Mouse (Mus musculus): ENCODE results near the gene Exoc3l4.

Exoc3l4 gene

DNA sequence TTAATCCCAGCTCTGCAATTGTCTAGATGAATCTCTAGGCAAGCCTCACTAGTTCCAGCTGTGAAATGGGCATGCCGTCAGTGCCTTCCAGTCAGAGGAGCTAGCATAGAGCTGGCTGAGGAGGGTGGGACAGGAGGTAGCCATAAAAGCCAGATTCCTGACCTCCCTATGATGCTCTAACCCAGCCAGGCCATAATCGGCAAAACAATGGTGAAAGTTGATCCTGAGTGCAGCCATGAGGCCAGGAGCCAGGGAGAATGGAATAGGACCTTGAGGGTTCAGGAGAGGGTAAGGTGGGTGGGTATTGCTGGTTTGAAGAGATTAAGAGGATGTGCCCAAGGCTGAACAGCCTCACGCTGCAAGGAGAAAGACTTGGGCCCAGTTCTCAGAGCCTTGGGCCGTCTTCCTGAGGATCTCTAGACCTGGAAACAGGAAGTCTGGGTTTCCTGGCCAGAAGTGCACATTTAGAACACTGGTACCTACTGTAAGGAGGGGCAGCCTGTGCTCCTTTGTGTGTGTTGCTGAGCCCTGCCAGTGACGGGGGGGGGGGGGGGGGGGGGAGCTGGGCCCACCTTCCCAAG, 16.0 kb downstream of the Exoc3l4 start:
- DNase-seq (ENCODE audit: low read depth in 1 of 2, low spot score in 2 of 2), result no peak

- DNase-seq (ENCODE audit: low read depth in 1 of 2, low spot score in 2 of 2), result no peak
Observed at GRCm38 (mm10) chr12:111434164-111434744, 17.4 kb downstream of the Exoc3l4 start.

DNA sequence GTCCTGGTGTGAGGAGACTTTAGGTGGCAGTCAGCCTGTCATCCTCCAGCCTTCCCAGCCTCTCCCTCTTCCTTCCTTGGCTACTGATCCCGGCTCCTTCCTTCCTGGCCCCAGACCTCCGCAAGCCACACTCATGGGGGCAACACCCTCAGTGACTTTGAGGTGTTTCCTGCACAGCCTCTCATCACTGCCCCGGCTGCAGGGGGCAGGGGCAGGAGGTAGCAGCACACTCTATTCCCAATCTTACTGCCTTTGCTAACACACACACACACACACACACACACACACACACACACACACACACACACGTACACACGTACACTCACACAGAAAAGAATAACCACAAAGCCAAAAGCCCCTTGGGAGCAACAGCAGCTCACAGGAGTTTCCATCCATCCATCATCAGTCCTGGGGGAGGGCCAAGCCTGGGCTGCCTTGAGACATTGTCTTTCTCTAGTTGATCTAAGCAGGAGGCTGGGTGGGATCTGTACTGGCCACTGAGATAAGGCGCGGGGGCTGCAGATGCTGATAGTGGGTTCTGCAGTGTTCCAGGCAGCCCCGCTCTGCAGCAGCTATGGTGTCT, 18.0 kb downstream of the Exoc3l4 start:
- no peak for DNase-seq (ENCODE audit: low read depth in 1 of 2, low spot score in 2 of 2)

DNA sequence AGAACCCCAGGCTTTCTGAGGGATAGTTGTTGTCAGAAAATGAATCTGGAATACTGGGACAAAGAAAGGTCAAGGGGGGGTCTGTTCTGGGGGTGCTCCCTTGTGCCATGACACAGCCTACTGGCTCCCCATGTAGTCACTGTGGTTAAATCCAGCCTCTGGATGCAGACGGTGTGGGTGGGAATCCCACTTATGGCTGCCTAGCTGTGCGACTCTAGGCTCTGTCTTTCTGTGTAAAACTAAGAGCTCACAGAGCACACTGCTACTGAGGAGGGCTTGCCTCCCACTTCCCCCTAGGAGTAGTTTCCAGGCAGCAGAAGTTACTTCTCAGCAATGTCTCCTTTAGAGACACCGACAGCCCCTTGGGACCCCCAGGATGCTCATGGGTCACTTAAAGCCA, 19.4 kb downstream of the Exoc3l4 start:
- no peak for DNase-seq (ENCODE audit: low read depth in 1 of 2, low spot score in 2 of 2)

DNA sequence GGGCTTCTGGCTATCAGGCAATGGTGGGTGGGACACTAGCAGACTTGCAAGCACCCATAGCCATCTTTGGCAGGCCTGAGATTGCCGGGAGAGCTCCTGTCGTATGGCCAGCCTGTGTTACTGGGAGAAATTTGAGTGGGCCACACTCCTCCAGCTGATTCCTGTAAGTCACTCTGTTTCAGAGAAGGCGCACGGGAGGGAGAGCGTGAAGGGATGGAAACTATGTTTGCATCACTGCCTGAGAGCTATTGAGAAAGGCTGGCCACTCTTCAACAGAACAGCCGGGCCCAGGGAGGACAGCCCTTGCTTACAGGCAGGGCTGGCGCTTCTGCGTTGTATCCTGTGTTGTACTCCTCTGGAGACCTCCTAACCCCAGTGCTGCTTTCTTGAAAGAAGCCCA, 19.8 kb downstream of the Exoc3l4 start:
- DNase-seq (ENCODE audit: low read depth in 1 of 2, low spot score in 2 of 2), result no peak

- peak; percentile 60 to 64 for DNase-seq (ENCODE audit: low read depth in 1 of 2, low spot score in 2 of 2)
Observed at GRCm38 (mm10) chr12:111437222-111437900, 20.5 kb downstream of the Exoc3l4 start.

DNA sequence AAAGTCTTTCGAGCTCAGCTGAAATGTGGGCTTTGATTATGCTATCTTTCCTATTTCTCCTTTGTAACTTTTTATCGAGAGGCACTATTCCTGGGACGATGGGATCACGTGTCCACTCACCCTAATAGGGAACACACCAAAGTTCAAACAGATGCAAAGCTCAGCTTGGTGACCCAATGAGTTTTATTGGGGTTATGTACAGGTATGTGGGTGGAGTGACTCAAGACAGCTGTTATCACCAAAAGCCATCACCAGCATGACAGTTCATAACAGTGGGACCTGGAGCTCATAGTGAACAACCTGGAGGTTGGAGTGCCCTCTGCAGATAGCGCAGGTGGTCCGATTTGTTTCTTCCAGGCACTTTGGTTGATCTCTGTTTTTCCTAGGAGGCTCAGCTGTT, 22.0 kb downstream of the Exoc3l4 start:
- DNase-seq (ENCODE audit: low read depth in 1 of 2, low spot score in 2 of 2), result no peak

DNA sequence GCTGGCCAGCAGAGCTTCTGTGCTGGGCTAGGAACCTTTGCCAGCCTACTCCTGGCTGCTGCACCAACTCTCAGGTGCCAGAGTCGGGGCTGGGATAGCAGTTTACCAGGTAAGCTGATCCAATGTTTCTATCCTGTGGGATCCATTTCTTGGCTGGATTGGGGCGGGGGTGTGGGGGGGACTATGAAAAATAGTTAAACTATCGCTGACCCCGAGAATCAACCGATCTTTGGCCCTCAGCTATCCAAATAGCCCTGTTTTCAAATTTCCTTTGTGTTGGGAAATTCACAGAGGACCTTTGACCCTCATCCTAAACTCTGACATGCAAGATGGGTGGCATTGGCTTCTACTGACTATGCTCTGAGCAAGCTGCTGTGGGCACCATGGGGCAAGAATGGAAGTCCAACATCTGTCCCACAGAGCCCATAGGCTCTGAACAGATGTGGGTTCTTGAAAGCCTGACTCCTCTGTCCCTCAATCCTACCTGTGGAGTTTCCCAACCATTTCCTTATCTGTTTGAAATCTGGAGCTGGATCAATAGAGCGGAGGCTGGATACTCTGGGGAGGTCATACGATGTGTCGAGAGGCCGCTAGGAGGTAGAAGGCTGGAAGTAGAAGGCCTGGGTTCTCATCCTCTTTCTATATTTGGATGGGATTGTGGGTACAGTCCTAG, 24.0 kb downstream of the Exoc3l4 start:
- DNase-seq (ENCODE audit: low read depth in 1 of 2, low spot score in 2 of 2), result no peak

GRCm38 (mm10) chr12:111441523-111441922, 24.7 kb downstream of the Exoc3l4 start:
- DNase-seq (ENCODE audit: low read depth in 1 of 2, low spot score in 2 of 2), result peak in 1 of 2 experiments; percentile 60

GRCm38 (mm10) chr12:111442309-111443010, 25.6 kb downstream of the Exoc3l4 start, which contains the start of gene Tnfaip2:
Tnfaip2 (plus strand) TSS chr12:111442469.
- DNase-seq (ENCODE audit: low read depth in 1 of 2, low spot score in 2 of 2), result peak; percentile 69 to 80

DNA sequence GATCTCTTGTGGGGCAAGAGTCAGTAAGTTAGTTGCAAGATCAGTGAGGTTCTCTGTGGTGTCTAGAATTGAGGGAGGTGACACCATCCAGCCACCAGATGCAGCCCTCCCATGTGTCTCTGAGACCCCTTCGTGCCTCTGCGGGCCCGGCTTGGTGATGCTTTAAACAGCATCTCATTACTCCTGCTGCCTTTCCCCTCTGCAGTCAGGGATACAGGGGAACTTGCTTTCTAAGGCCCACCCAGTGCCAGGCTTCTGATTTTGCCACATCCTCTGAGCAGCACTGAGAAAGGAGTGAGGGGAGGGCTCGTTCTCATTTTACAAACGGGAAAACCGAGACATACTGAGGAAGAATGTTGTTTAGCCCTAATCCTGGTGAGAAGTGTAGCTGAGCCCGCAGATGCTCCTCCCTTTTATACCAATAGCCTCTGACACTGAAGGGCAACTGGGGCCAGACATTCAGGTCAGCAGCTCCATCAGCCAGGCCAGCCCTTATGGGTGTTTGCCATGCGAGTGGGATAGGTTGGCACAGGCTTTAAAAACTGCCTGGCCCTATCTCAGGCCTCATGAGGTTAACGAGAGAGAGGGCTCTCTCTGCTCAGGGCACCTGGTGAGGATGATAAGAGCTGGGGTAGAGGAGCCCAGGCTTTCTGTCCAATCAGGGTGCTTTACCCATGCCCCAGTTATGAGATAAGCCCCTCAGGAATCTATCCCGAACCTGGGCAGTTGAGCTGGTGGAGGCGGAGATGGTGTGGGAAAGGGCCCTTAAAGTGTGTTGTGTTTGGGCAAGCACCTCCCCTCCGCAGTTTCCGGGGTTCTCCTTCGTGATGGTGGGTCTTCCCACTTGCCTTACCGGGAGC, 26.4 kb downstream of the Exoc3l4 start:
- no peak for DNase-seq (ENCODE audit: low read depth in 1 of 2, low spot score in 2 of 2)

DNA sequence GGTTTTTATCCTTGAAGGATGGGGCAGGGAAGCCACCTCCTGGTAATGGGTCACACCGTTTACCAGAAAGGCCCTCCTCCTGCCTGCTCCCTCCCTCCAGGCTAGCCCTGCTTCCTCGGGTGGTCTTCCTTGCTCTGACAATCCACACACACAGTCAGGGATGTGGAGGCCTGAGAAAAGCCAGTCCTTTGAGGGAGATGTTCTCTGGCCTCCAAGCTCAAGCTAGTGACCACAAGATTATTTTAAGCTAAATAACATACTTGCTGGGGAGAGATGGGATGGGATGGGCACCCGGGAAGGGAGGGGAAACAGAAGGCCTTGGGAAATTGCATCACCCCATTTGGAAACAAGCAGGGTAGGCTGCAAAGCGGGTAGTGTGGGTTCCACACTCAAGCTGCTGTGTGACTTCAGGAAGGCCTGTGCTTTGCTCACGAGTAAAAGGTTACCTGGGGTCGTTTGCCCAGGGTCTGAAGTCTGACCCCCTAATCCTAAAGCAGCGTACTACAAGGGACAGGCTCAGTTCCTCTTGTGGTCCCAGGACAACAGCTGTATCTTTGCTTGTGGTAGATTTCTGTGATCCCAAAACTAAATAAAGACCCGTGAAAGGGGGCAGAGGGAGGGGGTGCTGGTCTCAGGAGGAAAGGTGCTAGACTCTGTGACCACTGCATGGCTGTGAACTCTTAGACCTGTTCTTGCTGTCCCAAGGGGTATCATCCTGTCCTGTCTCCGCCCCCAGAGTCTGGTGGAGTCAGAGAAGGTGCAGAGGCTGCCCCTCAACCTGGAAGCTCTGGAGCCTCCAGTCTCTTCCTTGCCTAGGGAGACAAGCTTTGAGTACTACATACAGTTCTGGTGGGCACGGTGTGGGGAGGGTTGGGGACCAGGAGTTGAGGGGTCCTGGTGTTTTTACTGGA, 27.4 kb downstream of the Exoc3l4 start:
- no peak for DNase-seq (ENCODE audit: low read depth in 1 of 2, low spot score in 2 of 2)

- DNase-seq (ENCODE audit: low read depth in 1 of 2, low spot score in 2 of 2), result no peak
Observed at GRCm38 (mm10) chr12:111445161-111445889, 28.5 kb downstream of the Exoc3l4 start.

DNA sequence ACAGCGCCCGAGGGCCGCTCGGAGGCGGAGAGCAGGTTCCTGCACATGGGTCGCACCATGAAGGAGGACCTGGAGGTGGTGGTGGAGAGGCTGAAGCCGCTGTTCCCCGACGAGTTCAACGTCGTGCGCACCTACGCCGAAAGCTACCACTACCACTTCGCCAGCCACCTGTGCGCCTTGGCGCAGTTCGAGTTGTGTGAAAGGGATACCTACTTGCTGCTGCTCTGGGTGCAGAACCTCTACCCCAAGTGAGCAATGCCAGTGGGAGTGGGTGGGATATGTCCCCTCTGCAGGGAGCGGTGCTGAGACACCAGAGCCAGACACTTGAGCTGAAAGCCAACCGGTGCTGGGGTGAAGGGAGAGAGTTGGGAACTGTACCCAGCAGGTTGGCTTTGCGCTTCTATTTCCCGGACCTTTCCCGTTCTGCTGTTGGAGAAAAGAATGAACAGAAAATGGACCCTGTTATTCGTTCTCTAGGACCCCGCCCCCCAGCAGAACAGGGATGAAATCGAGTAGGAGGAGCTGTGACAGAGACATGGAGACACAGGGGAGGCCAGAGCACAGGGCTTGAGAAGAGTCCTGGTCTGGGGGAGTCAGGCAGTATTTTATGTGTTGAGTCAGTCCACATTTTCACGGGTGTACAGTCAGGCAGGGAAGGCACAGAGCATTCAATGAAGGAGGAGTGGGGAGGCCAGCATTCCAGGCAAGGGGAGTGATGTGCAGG, 29.2 kb downstream of the Exoc3l4 start:
- DNase-seq (ENCODE audit: low read depth in 1 of 2, low spot score in 2 of 2), result no peak

DNA sequence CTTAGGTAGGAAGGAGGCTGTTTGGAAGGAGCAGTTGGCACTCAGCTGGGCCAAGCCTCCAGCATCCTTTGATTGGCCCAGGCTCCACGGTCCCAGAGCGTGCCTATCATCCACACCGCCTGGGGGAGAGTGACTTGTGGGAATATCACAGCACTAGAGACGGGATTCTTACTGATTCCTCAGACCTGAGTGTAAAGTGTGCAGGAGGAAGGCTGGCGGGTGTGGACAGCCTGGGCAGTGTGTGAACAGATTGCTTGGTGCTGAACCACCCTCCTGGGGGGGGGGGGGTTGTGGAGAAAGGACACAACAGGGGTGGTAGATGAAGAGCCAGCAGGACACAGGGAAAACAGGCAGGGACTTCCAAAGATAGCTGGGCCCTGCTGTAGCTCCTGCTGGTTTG, 29.9 kb downstream of the Exoc3l4 start:
- DNase-seq (ENCODE audit: low read depth in 1 of 2, low spot score in 2 of 2), result no peak

GRCm38 (mm10) chr12:111447350-111447749, 30.5 kb downstream of the Exoc3l4 start:
- no peak for DNase-seq (ENCODE audit: low read depth in 1 of 2, low spot score in 2 of 2)

GRCm38 (mm10) chr12:111447898-111448760, 31.3 kb downstream of the Exoc3l4 start:
- no peak for DNase-seq (ENCODE audit: low read depth in 1 of 2, low spot score in 2 of 2)

Data from monocyte, adult 2 months (primary cell).